Mouse (Mus musculus) layer of hippocampus, postnatal 25 days (tissue): ENCODE measurements around the gene Ppil2. TPM values are rescaled to one million over a fixed set of nuclear protein-coding genes. Genes with fewer than 3 reads are reported as not detected.
A peak's percentile ranks its signal among the peaks of the same experiment; 100 is the strongest.

ENCODE experiments used
- DNase-seq, 2 experiments: peaks; one replicate each; pipeline ENCODE4 v3.0.0; 2022; ENCODE audit warnings: mixed read lengths in 2 of 2, low spot score in 1 of 2; ENCODE audit errors: extremely low spot score in 1 of 2
- total RNA-seq, 2 experiments: library from RNA; stranded (reverse); gene quantifications; 2 replicates each; pipeline ENCODE4 v1.2.3; 2021

The Ppil2 gene
- total RNA-seq: 100 to 1,000 TPM in 1 of 2 experiments, 10 to 100 TPM in 1; 86.7 to 102 TPM

GRCm38 (mm10) chr16:17110771-17111743 lies at the start of gene Ppil2:
Ppil2 (minus strand) TSS chr16:17111257.
- peak; percentile 43 to 56 for DNase-seq

- no peak for DNase-seq
Measured at GRCm38 (mm10) chr16:17154346-17154745, 43.3 kb upstream of the Ppil2 start.

- DNase-seq: no peak
Measured at GRCm38 (mm10) chr16:17151874-17152273, 40.8 kb upstream of the Ppil2 start.

- no peak for DNase-seq
Measured at GRCm38 (mm10) chr16:17150520-17151258, 39.6 kb upstream of the Ppil2 start.

GRCm38 (mm10) chr16:17148084-17148483 lies 37.0 kb upstream of the Ppil2 start:
- no peak for DNase-seq

GRCm38 (mm10) chr16:17147391-17147929 lies 36.4 kb upstream of the Ppil2 start:
- peak; percentile 10 to 22 for DNase-seq

- peak; percentile 63 to 68 for DNase-seq
Measured at GRCm38 (mm10) chr16:17146772-17147235, 35.7 kb upstream of the Ppil2 start, which contains the start of gene Ccdc116. Ccdc116 (minus strand) TSS chr16:17147229.

- DNase-seq: no peak
Measured at GRCm38 (mm10) chr16:17144339-17144738, 33.3 kb upstream of the Ppil2 start, which contains the start of gene Ydjc. Ydjc (plus strand) TSS chr16:17144621.

GRCm38 (mm10) chr16:17137355-17137754 lies 26.3 kb upstream of the Ppil2 start:
- no peak for DNase-seq

GRCm38 (mm10) chr16:17132906-17133200 lies 21.8 kb upstream of the Ppil2 start:
- no peak for DNase-seq

- peak; percentile 94 to 95 for DNase-seq
Measured at GRCm38 (mm10) chr16:17132089-17132905, 21.2 kb upstream of the Ppil2 start, which contains the start of gene Sdf2l1. Sdf2l1 (minus strand) TSS chr16:17132383.

GRCm38 (mm10) chr16:17131191-17132088 lies 20.4 kb upstream of the Ppil2 start:
- peak; percentile 15 to 17 for DNase-seq

GRCm38 (mm10) chr16:17127292-17127691 lies 16.2 kb upstream of the Ppil2 start:
- peak in 1 of 2 experiments; percentile 40 for DNase-seq

GRCm38 (mm10) chr16:17124871-17125520 lies 13.9 kb upstream of the Ppil2 start, which contains the start of gene 2610318N02Rik:
2610318N02Rik (minus strand) TSS chr16:17125167.
- DNase-seq: peak in 1 of 2 experiments; percentile 54

GRCm38 (mm10) chr16:17124119-17124870 lies 13.2 kb upstream of the Ppil2 start:
- no peak for DNase-seq

- no peak for DNase-seq
Measured at GRCm38 (mm10) chr16:17121569-17121968, 10.5 kb upstream of the Ppil2 start.

- DNase-seq: no peak
Measured at GRCm38 (mm10) chr16:17117309-17117799, 6.3 kb upstream of the Ppil2 start.
